Comparison of ENCODE assay signal across 9 mouse cellular contexts in genomic region chr17:26452371-26452972, GRCm38 (mm10). TPM values are rescaled to one million over a fixed set of nuclear protein-coding genes. Genes with fewer than 3 reads are reported as not detected.
DNase-seq lines count a peak whose midpoint lies in the region; ATAC-seq lines count a peak whose summit lies in the region.
"Had no signal": no experiment of that assay in that cellular context is flagged by ENCODE, and none has a peak within 500 bp of the region (broad histone marks: within the 10 kb centered on the region; RNA-seq: fewer than 3 reads in every experiment).

No protein-coding gene starts in this region.

- no peak overlapping the region for H3K4me2 ChIP-seq in hindbrain, embryonic 14.5 days (replicated peaks)
- H3K4me2 ChIP-seq in hindbrain, embryonic 13.5 days: no peak overlapping the region
- H3K4me2 ChIP-seq in heart, embryonic 16.5 days (ENCODE audit: low read depth, low read length): peak overlapping the region; percentile 52; the same call in 1 of the 2 replicates
- H3K4me2 ChIP-seq: embryonic facial prominence, embryonic 13.5 days had no signal

- no peaks in the 10 kb centered on the region for H3K27me3 ChIP-seq in hindbrain, embryonic 14.5 days (ENCODE audit: control insufficient read depth, insufficient read depth, low read length)
- H3K27me3 ChIP-seq in hindbrain, embryonic 13.5 days: no peaks in the 10 kb centered on the region
- no peaks in the 10 kb centered on the region for H3K27me3 ChIP-seq in heart, embryonic 16.5 days (ENCODE audit: control insufficient read depth, insufficient read depth, low read length)
- H3K27me3 ChIP-seq: embryonic facial prominence, embryonic 13.5 days had no signal

- peak; percentile 70 for DNase-seq in hindbrain, embryonic 14.5 days (ENCODE audit: low spot score)
- DNase-seq in ZHBTc4 (ENCODE audit: low read depth, low spot score): peak; percentile 67
- peak; percentile 37 for DNase-seq in embryo, embryonic 9.5 days (ENCODE audit: extremely low spot score)
- peak; percentile 37 to 75 for DNase-seq in layer of hippocampus, adult 8-10 months (ENCODE audit: low spot score in 2 of 2)
- DNase-seq in thymus, postnatal 10 days (ENCODE audit: low spot score in 2 of 2): peak; percentile 7 to 47

- 62% methylated on average over 5 of the region's 5 CpGs for WGBS in hindbrain, embryonic 14.5 days
- 63% methylated on average over 5 of the region's 5 CpGs for WGBS in hindbrain, embryonic 13.5 days
- WGBS in heart, embryonic 16.5 days: 56% methylated on average over 5 of the region's 5 CpGs

- no peak overlapping the region for H3K9ac ChIP-seq in hindbrain, embryonic 14.5 days
- H3K9ac ChIP-seq in hindbrain, embryonic 13.5 days: no peak overlapping the region
- peak overlapping the region; percentile 35; the same call in 1 of the 2 replicates for H3K9ac ChIP-seq in heart, embryonic 16.5 days (ENCODE audit: low read length)
- H3K9ac ChIP-seq: embryonic facial prominence, embryonic 13.5 days had no signal

- H3K9me3 ChIP-seq in hindbrain, embryonic 14.5 days (ENCODE audit: control insufficient read depth, low read length): no peaks in the 10 kb centered on the region
- H3K9me3 ChIP-seq in hindbrain, embryonic 13.5 days: no peaks in the 10 kb centered on the region
- H3K9me3 ChIP-seq in heart, embryonic 16.5 days (replicated peaks; ENCODE audit: control insufficient read depth, low read length): no peaks in the 10 kb centered on the region
- H3K9me3 ChIP-seq: embryonic facial prominence, embryonic 13.5 days had no signal

- no peak overlapping the region for H3K4me3 ChIP-seq in hindbrain, embryonic 14.5 days (replicated peaks; ENCODE audit: low read length)
- H3K4me3 ChIP-seq in hindbrain, embryonic 13.5 days: no peak overlapping the region
- H3K4me3 ChIP-seq in heart, embryonic 16.5 days (ENCODE audit: low read length): no peak overlapping the region
- H3K4me3 ChIP-seq: embryonic facial prominence, embryonic 13.5 days had no signal

- no peaks in the 10 kb centered on the region for H3K4me1 ChIP-seq in hindbrain, embryonic 14.5 days (replicated peaks; ENCODE audit: control insufficient read depth, insufficient read depth, low read length)
- H3K4me1 ChIP-seq in hindbrain, embryonic 13.5 days (replicated peaks): no peaks in the 10 kb centered on the region
- H3K4me1 ChIP-seq in heart, embryonic 16.5 days (ENCODE audit: control insufficient read depth, insufficient read depth, low read length): peaks cover 12% of the 10 kb centered on the region
- H3K4me1 ChIP-seq: embryonic facial prominence, embryonic 13.5 days had no signal

- ATAC-seq in hindbrain, embryonic 14.5 days (ENCODE audit: low FRiP score): no peak
- ATAC-seq in hindbrain, embryonic 13.5 days (ENCODE audit: low FRiP score): no peak
- 0 out of 2 replicates have a peak, but pooled peaks have one; percentile 21 for ATAC-seq in heart, embryonic 16.5 days (replicated peaks; ENCODE audit: extremely low read depth, insufficient read depth, low FRiP score)
- peak; percentile 58 for ATAC-seq in megakaryocyte progenitor cell, adult 5-6 weeks (replicated peaks; ENCODE audit: poor library complexity)

- no peak overlapping the region for H3K27ac ChIP-seq in hindbrain, embryonic 14.5 days
- H3K27ac ChIP-seq in hindbrain, embryonic 13.5 days: no peak overlapping the region
- H3K27ac ChIP-seq in heart, embryonic 16.5 days (ENCODE audit: low read length): peak overlapping the region; percentile 72
- H3K27ac ChIP-seq: embryonic facial prominence, embryonic 13.5 days had no signal

- H3K36me3 ChIP-seq in hindbrain, embryonic 14.5 days (replicated peaks; ENCODE audit: control insufficient read depth, insufficient read depth): no peaks in the 10 kb centered on the region
- 0 out of 2 replicates have a peak, but pooled peaks cover 3% of the 10 kb centered on the region for H3K36me3 ChIP-seq in hindbrain, embryonic 13.5 days
- H3K36me3 ChIP-seq in heart, embryonic 16.5 days (ENCODE audit: control insufficient read depth, insufficient read depth): peaks cover 2% of the 10 kb centered on the region; the same call in 1 of the 2 replicates
- H3K36me3 ChIP-seq: embryonic facial prominence, embryonic 13.5 days had no signal

RNA-seq across cellular contexts. Expression of gene Neurl1b, which starts 37.8 kb away (rescaled TPM):
- polyA plus RNA-seq in hindbrain, embryonic 14.5 days (2014; fragmentation: Nextera tagmentation; extraction: Ambion mirVana): 1.9 and 2.1 TPM in 2 replicates
- 0.78 and 1.0 TPM in 2 replicates for polyA plus RNA-seq in hindbrain, embryonic 13.5 days (2015; fragmentation: Nextera tagmentation; extraction: Ambion mirVana)
- polyA plus RNA-seq in heart, embryonic 16.5 days (2015; fragmentation: Nextera tagmentation; extraction: Ambion mirVana): 3.0 and 3.3 TPM in 2 replicates
- 10 to 100 TPM; 61.3 to 87.0 (median 69.3) TPM for total RNA-seq in layer of hippocampus, adult 8-10 months (2022)
- total RNA-seq in megakaryocyte progenitor cell, adult 5-6 weeks (2015): 1.6 and 2.2 TPM in 2 replicates
- total RNA-seq in megakaryocyte progenitor cell, adult 5-6 weeks (2017): 1.9 and 2.2 TPM in 2 replicates

Comparison
In these comparisons a context has a peak if more than half of its experiments do, and no peak if none do; other contexts are left out.
1. ATAC-seq: peak in heart, embryonic 16.5 days (single experiment) and megakaryocyte progenitor cell, adult 5-6 weeks (single experiment); none in hindbrain, embryonic 14.5 days (single experiment) and hindbrain, embryonic 13.5 days (single experiment).
2. Peak in every context shown above with its lines, with median percentiles within 50 percentile points of each other: DNase-seq.